Mouse (Mus musculus) adipocyte (in vitro differentiated cells): ENCODE measurements around the gene Coch.
A peak's percentile ranks its signal among the peaks of the same experiment; 100 is the strongest.
"Not testable (repeated sequence)": the region's sequence is repeated elsewhere in the genome, so short reads cannot be mapped to it uniquely, and the experiment has no call there.

Source experiments
- DNase-seq: peaks from one replicate; pipeline ENCODE4 v3.0.0-alpha.2; 2016; ENCODE audit warnings: low spot score

Gene Coch

DNA sequence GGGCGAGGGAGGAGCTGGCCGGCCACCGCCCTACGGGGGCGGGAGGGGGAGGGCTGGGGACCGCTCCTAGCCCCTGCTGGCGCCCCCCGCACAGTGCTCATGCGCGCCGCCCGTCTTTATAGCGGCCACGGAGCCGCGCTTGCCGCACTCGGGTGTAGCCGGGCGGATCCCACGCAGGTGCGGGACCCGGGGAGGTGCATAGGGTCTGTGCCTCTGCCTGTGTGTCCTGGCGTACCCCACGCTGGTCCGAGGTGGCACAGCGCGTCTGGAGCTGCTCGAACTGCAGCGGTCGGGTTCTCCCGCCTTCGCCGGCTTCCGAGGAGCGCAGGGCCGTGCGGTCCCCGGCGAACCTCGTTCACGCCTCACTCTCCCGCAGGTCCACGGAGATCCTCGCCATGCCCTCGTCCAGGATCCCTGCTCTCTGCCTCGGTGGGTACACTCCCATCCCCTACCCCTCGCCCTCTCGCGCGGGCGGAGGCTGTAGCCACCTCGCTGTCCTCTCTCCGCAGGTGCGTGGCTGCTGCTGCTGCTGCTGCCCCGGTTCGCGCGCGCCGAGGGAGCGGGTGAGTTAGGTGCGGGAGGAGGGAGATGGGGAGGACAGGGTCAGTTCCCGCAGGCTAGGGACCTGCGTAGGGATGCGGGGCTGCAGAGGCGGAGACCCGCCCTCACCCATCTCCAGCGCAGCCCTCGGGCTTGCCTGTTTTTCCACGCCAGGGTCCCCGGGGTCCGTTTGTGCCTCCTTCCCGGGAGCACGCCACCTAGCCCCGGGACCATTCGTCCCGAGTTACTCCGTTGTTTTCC is at the start of gene Coch:
Coch (plus strand) TSS at position 113 of the 801 bp plus-strand sequence.
- no peak for DNase-seq

DNA sequence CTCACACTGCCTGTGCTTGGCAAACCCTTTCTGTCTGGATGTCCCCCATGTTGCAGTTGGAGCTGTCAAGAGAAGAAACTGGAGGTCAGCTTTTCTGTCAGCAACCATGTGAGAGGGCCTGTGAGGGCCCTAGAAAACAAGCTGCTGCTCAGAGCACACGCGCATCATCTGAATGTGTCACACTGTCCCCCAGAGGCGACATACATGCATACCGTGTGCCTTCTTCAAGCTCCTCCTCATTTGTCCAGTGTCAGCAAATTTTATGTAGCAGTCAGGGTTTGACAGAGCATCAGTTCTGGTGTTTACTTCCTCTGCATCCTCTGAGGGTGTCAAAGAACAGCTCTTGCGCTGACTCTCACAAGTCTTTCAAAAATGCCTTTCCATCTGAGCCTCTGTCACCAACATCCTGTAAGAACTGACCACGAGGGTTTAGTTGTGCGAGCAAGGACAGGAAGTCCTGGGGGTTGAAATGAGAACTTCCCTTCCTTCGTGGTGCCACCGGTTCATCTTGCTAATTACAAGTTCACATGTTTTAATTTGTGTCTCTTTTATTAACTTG is 49.7 kb upstream of the Coch start:
- DNase-seq = no peak

DNA sequence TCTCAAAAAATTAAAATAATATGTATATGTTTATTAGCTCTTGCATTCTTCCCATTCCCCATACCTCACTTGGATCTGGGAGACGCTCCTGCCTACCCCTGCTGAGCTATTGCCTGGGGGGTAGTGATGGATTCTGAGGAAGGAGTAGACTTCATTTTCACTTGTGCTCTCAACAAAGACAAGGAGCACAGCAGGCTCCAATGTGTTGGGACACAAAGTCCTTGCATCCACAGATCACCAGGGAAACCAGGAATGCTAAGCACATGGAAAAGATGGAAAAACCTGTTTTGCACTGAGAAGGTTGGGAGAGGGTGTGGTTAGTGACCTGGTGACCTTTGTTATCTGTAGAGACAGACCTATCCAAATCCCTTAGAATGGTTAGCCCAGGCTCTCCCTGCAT is 38.1 kb upstream of the Coch start:
- no peak for DNase-seq

DNA sequence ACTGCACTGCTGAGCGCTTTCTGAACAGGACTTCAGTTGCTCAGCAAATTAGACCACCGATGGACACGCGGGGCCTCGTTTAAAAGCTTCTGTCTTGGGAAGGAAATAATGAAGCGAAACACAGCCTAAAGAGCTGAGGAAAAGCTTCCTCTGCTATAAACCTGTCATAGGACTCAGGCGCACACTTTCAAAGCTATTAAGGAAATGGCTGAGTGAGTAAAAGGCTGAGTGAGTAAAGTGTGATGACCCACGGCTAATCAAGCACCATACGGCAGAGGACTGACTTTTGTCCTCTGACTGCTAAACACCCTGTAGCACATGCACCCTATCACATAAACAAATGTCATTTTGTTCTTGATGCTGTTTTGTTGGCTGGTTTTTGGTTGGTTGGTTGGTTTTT is 31.7 kb upstream of the Coch start:
- DNase-seq = no peak

DNA sequence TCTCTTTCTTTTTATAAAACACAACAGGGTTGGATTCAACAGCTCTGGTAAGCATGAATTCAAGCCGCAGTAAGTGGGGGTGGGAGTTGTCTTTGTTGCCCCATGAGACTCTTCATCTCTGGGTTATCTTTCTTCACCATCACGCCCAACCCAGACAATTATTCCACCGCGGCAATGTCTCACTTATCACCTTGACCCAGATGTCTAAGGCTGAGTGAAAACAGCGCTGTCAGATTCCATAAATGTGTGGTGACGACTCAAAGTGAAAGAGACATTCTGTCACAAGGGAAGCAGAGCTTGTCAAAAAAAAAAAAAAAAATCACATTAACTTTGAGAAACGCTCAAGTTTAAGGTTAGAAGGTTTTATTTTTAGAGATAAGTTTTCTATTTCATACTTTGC is 25.9 kb upstream of the Coch start:
- no peak for DNase-seq

DNA sequence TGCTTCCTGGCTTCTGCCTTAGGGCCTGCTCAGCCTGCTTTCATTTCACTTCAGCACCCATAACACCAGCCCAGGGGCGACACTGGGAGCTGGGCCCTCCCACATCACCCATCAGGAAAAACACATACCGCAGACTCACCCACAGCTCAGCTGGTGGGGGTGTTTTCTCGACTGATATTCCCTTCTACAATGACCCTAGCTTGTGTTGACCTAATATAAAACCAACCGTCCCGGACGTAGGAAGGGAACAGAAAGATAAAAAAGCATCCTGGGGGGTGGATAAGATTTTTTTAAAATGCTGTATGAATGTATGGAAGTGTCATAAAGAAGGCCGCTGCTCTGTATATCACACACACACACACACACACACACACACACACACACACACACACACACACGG is 23.7 kb upstream of the Coch start:
- no peak for DNase-seq

DNA sequence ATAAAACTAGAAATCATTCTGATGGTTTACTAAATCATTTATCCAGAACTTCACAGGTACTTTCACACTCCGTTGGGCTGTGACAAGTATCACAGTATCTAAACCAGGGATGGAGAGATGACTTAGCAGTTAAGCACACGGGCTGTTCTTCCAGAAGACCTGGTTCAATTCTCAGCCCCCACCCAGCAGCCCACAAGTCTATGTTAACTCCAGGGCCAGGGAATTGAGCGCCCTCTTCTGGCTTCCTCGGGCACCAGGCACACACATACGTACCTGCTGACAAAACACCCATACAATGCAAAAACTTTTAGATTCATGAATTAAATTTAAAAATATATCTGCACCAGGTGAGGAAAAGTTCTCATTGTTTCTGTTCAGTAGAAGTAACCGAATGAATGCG is 23.2 kb upstream of the Coch start:
- no peak for DNase-seq

DNA sequence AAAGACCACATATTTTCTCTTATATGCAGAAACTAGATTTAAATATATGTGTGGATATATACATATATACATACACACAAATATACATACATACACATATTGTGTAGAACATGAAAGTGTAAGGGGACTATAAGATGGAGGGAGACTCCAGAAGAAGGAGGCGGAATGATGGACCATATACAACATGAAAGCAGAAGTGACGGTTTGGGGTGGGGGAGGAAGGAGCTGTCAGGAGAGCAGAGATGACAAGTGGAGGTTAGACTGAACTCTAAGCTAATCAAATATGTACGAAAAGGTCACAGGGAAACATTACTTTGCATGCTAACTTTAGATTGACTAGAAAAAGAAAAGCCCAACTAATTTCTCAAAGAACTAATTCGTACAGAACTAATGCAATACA is 20.5 kb upstream of the Coch start:
- no peak for DNase-seq

DNA sequence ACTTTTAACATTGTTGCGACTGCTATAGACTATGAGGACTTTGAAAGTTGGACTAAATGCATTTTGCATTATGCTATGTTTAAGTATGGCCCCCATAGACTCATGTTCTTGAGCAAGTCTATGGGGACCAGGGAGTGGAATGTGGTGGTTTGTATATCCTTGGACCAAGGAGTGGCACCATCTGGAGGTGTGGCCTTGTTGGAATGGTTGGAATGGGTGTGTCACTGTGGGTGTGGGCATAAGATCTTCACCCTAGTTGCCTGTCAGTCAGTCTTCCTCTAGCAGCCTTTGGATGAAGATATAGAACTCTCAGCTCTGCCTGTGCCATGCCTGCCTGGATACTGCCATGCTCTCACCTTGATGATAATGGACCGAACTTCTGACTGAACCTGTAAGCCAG is 15.3 kb upstream of the Coch start:
- DNase-seq = not testable (repeated sequence)

DNA sequence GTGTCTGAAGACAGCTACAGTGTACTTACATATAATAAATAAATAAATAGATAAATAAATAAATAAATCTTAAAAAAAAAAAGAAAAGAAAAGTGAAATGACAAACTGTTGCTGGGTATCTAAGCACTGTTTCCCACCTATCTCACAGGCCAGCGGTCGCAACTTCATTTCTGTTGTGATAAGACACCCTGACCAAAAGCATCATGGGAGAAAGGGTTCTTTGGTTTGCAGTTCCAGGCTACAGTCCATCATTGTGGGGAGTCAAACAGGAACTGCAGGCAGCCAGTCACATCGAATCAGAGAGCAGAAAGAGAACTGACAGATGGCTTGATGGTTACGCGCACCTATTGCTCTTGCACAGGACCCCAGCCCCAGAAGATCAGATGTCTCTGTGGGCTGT is 3.9 kb upstream of the Coch start:
- DNase-seq = no peak

DNA sequence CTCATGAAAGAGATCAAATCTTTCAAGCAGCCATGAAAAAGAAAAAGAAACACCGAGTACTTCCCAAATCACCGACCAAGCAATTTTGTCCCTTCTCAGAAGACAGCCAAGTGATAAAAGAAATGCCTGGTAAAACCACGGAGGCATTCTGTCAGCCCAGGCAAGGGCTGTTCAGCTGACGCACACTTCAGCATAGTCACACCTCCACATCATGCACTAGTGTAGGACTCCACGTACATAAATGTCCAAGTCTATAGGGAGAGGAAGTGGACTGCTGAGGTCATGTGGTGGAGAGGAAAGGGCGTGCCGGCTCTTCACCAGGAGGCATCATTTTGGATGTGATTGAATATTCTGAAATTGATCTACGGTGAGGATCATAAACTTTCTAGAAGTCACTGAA is 1.2 kb upstream of the Coch start:
- no peak for DNase-seq

DNA sequence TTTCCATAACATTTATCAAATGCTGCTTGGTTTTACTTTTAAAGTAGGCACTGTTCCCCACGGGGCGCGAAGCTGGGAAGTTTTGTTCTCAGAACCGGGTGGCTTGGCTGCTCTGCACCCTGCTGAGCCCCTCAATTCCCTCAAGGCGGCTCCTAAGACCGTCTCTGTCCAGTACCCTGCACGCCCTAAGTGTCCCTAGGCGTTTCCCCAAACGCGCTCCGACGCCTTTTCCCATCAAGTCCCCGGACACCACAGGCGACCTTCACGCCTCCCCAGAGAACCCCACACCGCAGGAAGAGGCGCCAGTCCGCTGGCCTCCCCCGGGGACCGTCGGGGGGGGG is 283 bp upstream of the Coch start:
- DNase-seq = no peak

DNA sequence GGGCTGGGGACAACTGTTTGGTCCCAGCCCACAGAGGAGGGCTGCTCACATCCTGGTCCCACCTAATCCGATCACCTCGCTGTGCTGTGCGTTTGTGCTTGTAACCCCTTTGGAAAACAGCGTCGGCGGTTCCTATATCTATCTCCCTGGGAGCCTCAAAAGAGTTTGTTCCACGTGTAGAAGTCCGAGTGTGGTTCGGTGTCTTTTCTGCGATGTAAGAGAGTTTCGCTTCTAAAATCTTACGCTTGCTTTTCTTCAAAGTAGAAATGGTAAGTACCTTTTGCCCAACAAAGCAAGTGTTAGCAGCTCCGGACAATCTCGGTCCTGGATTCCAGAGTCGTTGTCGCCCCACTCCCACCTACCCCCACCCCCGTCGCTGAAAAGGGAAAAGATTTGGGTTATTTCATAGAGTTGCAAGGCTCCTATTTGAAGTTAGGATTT is 909 bp downstream of the Coch start:
- no peak for DNase-seq

DNA sequence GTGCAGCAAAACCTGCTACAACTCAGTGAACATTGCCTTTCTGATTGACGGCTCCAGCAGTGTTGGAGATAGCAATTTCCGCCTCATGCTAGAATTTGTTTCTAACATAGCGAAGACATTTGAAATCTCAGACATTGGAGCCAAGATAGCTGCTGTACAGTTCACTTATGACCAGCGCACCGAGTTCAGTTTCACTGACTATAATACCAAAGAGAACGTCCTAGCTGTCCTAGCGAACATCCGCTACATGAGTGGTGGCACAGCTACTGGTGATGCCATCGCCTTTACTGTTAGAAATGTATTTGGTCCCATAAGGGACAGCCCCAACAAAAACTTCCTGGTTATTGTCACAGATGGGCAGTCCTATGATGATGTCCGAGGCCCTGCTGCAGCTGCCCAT is 10.2 kb downstream of the Coch start:
- no peak for DNase-seq

DNA sequence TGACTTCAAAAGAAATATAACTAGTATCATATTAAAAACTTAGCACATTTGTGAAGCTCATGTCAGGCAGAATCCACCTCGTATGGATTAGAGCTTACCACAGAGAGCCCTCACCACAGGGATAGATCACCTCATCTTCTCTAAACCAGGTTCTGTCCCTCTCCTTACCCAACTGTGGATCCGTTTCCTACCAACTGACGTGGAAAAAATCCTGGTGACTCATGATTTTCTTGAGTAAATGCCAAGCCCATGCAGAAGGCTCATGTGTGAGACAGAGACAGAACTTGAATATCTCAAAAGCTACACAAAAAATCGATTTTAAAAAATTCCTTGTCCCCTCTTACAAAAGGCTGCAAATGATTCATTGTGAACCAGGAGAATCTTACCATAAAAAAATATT is 13.0 kb downstream of the Coch start:
- peak; percentile 24 for DNase-seq

DNA sequence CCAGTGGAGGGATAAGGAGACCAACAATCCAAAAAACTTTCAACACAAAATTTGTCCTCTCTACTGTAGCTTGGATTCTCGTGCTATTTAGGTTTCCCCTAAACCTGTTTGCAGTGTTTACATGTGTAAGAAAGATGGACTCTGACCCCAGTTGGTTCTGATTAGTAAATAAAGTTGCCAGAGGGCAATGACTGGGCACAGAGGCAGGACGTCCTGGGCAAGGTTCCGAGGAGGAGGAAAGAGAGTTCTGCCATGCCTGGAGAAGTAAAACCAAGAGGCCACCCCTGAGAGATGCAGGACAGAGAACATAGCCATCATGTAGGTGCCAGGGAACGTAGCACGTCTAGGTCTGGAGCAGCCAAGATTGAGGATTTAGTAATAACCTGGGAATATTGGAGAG is 19.2 kb downstream of the Coch start:
- no peak for DNase-seq

DNA sequence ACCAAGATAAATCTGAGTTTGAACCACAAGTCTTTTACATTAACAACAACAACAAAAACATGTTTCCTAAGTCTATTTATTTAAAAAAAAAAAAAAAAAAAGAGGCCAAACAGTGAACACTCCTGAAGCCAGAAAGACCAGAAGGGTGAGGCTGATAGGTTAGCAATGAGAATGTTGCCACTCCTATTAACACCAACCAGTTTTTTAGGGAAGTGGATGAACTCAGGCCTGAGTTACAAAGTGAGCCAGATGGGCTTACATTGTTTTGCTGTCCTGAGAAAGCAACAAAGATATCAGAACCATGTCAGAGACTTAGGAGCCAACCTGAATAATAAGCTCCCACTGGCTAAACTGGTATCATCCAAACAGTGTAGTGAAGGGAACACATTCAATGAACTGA is 27.4 kb downstream of the Coch start:
- no peak for DNase-seq

DNA sequence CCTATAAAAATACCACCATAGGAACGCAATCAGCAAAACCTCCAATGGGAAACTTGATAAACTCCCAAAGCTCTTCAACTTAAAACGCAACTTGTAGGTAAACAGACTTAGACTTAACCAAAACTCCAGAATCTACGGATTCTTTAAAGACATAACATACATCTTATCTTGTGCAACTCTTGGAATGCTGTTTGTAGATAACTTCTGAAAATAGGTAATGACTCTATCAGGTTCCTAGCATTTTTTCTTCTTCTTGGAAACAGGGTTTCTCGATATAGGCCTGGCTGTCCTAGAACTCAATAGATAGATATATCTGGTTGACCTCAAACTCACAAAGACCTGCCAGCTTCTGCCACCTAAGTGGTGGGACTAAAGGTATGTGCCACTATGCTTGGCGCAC is 28.0 kb downstream of the Coch start:
- DNase-seq = no peak

DNA sequence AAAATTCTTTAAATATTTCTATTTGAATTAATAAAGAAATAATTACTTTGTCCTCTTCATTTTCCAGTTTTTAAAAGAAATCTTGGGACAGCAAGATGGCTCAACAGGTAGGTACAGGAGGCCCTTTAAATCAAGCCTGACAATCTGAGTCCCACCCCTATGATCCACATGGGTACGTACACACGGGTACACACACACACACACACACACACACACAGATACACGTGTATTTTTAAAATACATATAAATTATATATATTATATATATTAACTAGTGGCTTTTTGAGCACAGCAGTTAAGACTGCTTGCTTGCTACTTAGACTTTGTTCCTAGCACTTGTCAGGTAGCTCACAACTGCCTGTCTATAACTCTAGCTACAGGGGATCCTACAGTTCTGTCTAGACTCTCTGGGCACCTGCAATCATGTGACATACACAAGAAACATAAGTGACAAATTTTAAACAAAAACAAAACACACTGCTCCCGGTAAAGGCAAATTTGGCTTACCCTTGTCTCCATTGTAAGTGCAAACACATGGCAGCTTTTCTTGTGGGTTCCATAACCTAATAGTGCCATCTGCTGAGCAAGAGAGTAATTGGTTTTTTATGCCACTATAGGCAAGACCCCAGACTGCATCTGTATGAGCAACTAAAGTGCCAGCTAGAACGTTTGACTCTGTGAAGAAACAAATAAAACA is 29.7 kb downstream of the Coch start:
- DNase-seq = peak; percentile 14

DNA sequence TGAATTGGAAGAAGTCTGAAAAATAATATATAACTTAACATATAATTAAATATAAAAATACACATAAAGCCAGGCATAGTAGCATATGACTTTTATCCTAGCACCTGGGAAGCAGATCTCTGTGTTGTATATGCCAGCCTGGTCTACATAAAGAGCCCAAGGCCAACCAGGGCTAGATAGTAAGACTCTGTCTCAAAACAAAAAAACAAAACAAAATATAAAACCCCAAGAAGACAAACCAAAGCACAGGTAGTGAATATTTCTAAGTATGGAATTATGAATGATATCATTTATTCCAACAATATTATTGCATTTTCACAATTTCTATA is 30.2 kb downstream of the Coch start:
- no peak for DNase-seq

DNA sequence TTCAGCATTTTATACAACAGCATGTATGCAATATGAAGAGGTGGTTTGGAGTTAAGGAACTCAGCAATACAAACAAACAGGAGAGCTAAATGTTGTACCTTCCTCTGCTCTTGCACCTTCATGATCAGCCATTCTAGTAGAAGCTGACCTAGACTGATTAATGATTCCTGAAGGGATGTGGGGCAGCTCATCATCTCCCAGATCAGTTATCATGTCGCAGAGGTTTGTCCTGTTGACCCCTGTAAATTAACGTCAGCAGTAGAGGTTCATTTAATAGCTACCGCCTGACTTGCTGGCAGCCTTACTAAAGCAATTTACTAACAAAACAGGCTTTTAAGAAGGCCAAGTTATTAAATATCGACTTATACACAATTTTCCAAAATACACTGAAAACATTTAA is 40.3 kb downstream of the Coch start:
- DNase-seq = no peak

DNA sequence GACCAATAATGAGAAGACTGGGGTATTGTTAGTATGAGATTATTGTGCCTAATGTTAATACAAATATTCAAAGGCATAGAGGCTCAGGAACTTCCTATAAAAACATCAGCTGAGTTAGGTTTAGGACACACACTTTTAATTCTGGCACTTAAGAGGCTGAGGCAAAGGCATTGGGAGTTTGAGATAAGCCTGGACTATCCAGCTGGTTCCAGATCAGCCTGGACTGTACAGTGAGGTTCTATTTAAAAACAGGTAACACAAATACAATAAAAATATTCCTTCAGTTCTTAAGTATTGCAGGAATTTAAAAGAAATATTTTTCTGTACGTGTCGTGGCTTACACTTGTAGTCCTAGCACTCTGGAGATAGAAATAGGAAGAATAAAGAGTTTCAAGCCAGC is 43.1 kb downstream of the Coch start:
- no peak for DNase-seq

DNA sequence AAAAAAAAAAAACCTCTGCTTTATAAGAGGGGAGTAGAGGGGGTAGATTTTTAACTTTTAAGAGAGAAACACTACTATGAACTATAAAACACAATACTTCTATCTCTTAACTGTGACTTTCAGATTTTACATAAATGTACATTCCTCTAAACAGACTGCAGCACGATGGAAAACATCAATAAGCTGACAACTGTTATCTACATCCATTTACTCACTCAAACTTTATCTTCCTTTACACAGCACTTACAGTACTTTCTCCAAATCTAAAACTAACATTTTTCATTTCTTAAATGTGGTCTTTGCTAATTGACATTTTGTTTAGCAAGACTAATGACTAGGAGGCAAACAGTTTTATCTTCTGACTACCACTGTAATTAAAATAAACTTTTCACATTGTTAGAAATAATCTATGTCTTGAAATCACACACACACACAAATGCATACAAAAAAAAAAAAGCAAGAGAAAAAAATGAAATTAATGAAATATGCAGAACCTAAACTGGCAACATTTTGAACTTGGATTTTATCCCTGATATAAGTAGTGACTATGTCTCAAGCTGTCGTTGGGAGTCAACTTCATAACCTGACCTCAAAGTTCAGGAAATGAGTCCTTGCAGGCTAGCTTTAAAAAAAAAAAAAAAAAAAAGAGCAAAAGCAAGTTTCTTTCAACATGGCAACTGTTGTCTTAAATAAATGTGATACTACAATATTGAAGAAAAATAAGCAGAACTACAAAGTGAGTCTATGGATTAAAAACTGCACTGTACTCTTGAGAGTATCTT is 43.7 kb downstream of the Coch start:
- no peak for DNase-seq
